ENCODE assay signal across 11 mouse cellular contexts in genomic region chr12:40327012-40327660, GRCm38 (mm10).
DNase-seq lines count a peak whose midpoint lies in the region; ATAC-seq lines count a peak whose summit lies in the region.
"Had no signal": no experiment of that assay in that cellular context is flagged by ENCODE, and none has a peak within 500 bp of the region (broad histone marks: within the 10 kb centered on the region; RNA-seq: fewer than 3 reads in every experiment).

No protein-coding gene starts in this region.

- no peaks in the 10 kb centered on the region for H3K27me3 ChIP-seq in midbrain, embryonic 14.5 days (ENCODE audit: control insufficient read depth, insufficient read depth, low read length)
- no peaks in the 10 kb centered on the region for H3K27me3 ChIP-seq in midbrain, embryonic 11.5 days (ENCODE audit: control insufficient read depth, insufficient read depth, low read length)
- H3K27me3 ChIP-seq: embryonic facial prominence, embryonic 15.5 days; neural tube, embryonic 12.5 days had no signal

- no peak overlapping the region for H3K4me2 ChIP-seq in midbrain, embryonic 14.5 days (ENCODE audit: low read length)
- H3K4me2 ChIP-seq in midbrain, embryonic 11.5 days, result no peak overlapping the region
- H3K4me2 ChIP-seq: embryonic facial prominence, embryonic 15.5 days; neural tube, embryonic 12.5 days had no signal

- ATAC-seq in midbrain, embryonic 14.5 days (ENCODE audit: low FRiP score, low TSS enrichment), result no peak
- no peak for ATAC-seq in midbrain, embryonic 11.5 days (ENCODE audit: low FRiP score)

- H3K4me1 ChIP-seq in midbrain, embryonic 14.5 days (ENCODE audit: control insufficient read depth, insufficient read depth, low read length), result 0 out of 2 replicates have a peak, but pooled peaks cover 2% of the 10 kb centered on the region
- no peaks in the 10 kb centered on the region for H3K4me1 ChIP-seq in midbrain, embryonic 11.5 days (ENCODE audit: control insufficient read depth, insufficient read depth, low read length)
- H3K4me1 ChIP-seq: embryonic facial prominence, embryonic 15.5 days; neural tube, embryonic 12.5 days had no signal

- no peak overlapping the region for H3K27ac ChIP-seq in midbrain, embryonic 14.5 days (replicated peaks; ENCODE audit: low read depth, low read length)
- no peak overlapping the region for H3K27ac ChIP-seq in midbrain, embryonic 11.5 days (ENCODE audit: low read depth, low read length)
- H3K27ac ChIP-seq: embryonic facial prominence, embryonic 15.5 days; macrophage; neural tube, embryonic 12.5 days had no signal

- no peak overlapping the region for H3K9ac ChIP-seq in midbrain, embryonic 14.5 days (replicated peaks; ENCODE audit: low read length)
- no peak overlapping the region for H3K9ac ChIP-seq in midbrain, embryonic 11.5 days (ENCODE audit: low read length)
- H3K9ac ChIP-seq: embryonic facial prominence, embryonic 15.5 days; neural tube, embryonic 12.5 days had no signal

- H3K36me3 ChIP-seq in midbrain, embryonic 14.5 days (ENCODE audit: control insufficient read depth, insufficient read depth, low read length), result no peaks in the 10 kb centered on the region
- H3K36me3 ChIP-seq in midbrain, embryonic 11.5 days (ENCODE audit: control insufficient read depth, insufficient read depth, low read length), result no peaks in the 10 kb centered on the region
- H3K36me3 ChIP-seq: embryonic facial prominence, embryonic 15.5 days; neural tube, embryonic 12.5 days had no signal

- 73% methylated on average over 5 of the region's 5 CpGs for WGBS in midbrain, embryonic 14.5 days
- 86% methylated on average over 5 of the region's 5 CpGs for WGBS in midbrain, embryonic 11.5 days

- peak; percentile 13 for DNase-seq in midbrain, embryonic 14.5 days
- no peak for DNase-seq in midbrain, embryonic 11.5 days (ENCODE audit: low spot score, missing footprints)
- peak; percentile 62 for DNase-seq in kidney, adult 11 months
- peak; percentile 43 to 69 for DNase-seq in kidney, postnatal 25 days
- DNase-seq in retina, postnatal 1 day, result peak; percentile 26
- DNase-seq in cerebellum, adult 11 months, result no peak
- DNase-seq in urinary bladder, adult 18-20 months (ENCODE audit: low spot score in 2 of 2), result no peak
- DNase-seq: thymus, adult 18-20 months had no signal

- H3K4me3 ChIP-seq in midbrain, embryonic 14.5 days (replicated peaks; ENCODE audit: low read depth, low read length), result no peak overlapping the region
- no peak overlapping the region for H3K4me3 ChIP-seq in midbrain, embryonic 11.5 days (ENCODE audit: low read depth, low read length)
- H3K4me3 ChIP-seq: embryonic facial prominence, embryonic 15.5 days; neural tube, embryonic 12.5 days had no signal

- H3K9me3 ChIP-seq in midbrain, embryonic 14.5 days (ENCODE audit: control insufficient read depth, low read length), result no peaks in the 10 kb centered on the region
- no peaks in the 10 kb centered on the region for H3K9me3 ChIP-seq in midbrain, embryonic 11.5 days (ENCODE audit: control insufficient read depth, low read length)
- H3K9me3 ChIP-seq: embryonic facial prominence, embryonic 15.5 days; neural tube, embryonic 12.5 days had no signal

Comparison
In these comparisons a context has a peak if more than half of its experiments do, and no peak if none do; other contexts are left out.
1. DNase-seq: peak in midbrain, embryonic 14.5 days (single experiment), kidney, adult 11 months (single experiment), kidney, postnatal 25 days (2 of 2) and retina, postnatal 1 day (single experiment); none in midbrain, embryonic 11.5 days (single experiment), cerebellum, adult 11 months (single experiment) and urinary bladder, adult 18-20 months (0 of 2).